Mouse (Mus musculus) thymus, postnatal 36 days (tissue): ENCODE data around the gene Agr2.

Source experiments
- DNase-seq, 2 experiments: peaks; one replicate each; pipeline ENCODE4 v3.0.0; 2022; ENCODE audit warnings: mixed read lengths in 2 of 2

The Agr2 gene

GRCm38 (mm10) chr12:36027171-36027570, 34.5 kb downstream of the Agr2 start:
- DNase-seq = no peak

DNA sequence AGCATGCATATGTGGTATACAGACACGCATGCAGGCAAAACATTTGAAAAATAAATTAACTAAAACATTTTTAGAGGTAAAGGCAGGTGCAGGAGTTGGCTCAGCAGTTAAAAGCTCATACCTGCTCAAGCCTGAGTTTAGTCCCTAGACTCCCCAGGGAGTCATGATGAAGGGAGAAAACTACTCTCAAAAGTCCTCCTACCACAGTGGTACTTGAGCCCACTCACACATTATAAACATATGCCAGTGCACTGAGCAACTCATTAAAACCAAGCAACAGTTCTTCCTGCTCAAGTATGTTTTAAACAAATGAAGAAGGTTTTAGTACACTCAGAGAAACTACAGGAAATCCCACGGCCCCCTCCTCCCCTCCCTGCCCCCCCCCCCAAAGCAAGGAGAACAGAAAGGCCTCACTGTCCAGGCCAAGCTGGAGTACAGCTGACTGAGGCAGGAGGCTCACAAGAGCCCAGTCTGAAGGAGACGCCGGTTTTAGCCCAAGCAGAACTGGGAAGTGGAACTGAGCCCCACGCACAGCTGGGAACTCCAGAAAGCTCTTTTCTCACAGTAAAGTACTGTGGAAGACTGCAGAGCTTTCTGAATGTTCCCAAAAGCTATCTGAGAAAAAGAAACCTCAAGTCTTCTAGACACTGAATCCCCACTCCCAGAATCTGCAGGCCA, 36.4 kb downstream of the Agr2 start:
- no peak for DNase-seq

- no peak for DNase-seq
These were observed 37.0 kb downstream of the Agr2 start for GRCm38 (mm10) chr12:36029687-36030086.

DNA sequence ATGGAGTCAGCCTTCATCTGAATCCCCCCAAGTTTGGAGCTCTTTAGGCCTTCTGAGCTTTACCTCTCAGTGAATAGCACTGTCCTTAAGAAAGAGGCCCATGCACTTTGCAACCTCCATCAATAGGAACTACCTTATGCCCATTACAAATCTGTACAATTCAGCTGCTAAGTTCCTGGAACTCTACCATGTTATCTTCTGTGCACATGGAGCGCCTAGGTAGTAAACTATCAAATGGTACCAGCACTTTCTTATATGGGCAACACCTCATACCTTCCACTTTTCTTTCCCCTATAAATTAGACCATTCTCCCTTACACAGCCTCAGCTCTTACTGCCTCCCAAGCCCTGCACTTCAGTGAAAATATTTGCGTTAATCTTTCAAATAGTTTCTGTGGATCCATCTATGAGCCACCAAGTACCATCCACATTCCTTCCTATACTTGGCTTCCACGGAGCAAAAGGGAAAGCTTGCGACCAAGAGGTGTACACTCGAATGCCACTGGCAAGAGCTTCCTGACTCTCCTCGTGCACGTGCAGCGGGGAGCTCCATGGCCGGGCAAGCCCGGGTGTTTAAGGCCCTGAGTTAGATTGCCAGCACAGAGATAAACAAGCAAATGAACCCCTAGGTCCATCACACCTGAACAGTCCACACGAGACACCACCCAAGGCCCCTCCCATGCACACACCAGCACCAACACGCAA, 38.1 kb downstream of the Agr2 start:
- DNase-seq = no peak

DNA sequence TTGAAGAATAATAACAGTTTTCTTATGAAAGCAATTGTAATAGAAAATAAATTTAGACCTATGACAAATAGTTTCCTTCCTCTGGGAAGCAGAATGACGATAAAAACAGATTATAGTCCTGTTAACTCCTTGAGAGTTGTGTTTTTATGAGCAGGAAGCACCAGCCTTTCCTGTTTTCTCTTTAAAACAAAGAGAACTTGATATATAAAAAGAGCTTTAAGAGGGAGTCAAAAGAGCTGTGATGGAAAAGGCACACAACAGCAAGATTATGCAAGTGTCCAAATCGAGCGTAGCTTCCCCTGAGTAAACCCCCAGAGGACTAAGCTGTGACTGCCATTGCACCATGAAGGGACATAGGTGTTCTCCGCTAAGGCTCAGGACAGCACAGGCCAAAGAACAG, 39.7 kb downstream of the Agr2 start:
- DNase-seq = no peak

DNA sequence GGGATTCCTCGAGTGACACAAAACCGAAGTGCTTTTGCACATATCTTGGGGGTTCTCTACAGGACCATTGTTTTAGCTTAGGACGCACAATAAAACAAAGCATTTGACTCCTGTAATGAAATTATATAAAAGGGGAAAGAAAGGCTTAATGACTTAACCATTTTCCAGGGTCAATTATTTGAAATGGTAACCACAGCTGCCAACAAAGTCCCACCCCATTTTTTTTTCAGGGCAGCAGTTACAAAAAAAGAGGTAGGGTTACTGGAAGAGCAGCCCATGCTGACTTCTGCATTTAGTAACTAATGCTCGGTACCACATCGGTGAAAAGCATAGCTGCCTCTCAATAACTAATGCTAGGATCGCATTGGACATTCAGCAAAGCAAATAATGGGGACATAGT, 42.8 kb downstream of the Agr2 start:
- DNase-seq = no peak

GRCm38 (mm10) chr12:36036121-36036520, 43.4 kb downstream of the Agr2 start:
- no peak for DNase-seq

DNA sequence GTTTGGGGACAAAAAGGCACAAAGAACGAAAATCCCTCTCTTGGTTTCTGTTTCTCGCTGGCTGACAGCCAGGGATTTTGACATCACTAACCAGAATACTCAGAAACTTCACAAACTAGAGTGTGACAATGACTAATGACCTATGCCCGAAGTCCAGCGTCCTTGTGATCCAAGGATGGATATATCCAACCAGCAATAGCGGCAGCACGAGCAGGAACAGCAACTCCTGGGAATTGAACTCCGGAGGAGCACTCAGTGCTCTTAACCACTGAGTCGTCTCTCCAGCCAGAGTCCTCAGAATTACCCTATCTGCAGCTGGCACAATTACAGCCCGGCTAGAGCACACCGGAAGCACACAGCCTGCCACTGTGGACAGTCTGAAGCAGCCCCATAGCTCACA, 44.1 kb downstream of the Agr2 start:
- DNase-seq = no peak

DNA sequence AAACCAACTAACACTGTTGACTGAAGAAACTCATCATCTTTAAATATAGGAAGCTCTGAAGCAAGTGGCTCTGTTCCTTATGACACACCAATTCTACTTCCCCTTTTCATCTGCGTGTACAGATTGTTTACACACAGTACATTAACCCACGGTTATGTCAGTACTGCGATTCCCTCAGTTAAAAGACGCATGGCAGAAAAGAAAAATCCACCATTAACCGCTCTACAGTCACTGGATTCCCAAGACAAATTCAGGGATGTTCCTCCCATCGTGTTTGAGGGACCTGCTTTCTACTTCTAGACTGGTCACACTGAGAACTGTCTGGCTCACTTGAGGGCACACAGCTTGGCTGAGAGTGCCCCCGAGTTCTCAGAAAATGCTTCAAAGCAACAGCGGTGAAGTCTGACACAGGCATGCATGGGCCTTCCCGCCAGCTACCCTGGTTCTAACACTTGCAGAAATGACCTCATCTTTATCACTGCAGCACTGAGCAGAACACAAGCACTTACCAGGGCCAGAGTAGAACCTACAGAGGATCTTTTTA, 46.9 kb downstream of the Agr2 start:
- peak; percentile 33 to 45 for DNase-seq

DNA sequence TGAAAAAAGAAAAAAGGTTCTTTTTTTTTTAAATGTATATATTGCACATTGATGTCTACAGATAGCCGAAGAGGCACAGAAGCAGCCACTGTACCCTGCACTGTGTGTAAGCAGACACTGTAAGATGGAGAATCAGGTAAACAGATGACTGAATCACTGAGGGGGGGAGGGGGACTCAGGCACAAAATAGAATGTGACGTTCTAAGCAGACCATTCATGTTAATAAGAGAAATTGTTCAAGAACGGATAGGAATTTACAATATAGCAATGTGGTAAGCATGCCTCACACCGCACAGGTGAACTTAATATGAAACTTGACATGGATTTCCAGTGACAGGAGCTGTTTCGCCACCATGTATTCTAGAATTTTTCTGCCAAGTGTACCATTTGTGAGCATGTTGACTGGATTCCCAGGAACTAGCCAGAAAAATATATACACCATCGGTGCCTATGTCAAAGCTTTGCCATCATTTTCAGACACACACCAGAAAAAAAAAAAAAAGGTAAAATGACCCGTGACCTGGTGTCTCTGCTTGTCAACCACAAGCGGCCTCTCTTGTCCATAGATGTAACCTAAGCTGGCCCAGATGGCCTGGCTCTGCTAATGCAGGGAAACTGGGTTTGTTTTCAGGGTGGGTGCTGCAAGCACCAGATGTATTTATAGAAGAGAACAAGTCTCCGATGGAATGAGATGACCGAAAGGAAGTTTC, 48.0 kb downstream of the Agr2 start:
- no peak for DNase-seq

- DNase-seq = no peak
These were observed 48.5 kb downstream of the Agr2 start for GRCm38 (mm10) chr12:36041281-36041589.

DNA sequence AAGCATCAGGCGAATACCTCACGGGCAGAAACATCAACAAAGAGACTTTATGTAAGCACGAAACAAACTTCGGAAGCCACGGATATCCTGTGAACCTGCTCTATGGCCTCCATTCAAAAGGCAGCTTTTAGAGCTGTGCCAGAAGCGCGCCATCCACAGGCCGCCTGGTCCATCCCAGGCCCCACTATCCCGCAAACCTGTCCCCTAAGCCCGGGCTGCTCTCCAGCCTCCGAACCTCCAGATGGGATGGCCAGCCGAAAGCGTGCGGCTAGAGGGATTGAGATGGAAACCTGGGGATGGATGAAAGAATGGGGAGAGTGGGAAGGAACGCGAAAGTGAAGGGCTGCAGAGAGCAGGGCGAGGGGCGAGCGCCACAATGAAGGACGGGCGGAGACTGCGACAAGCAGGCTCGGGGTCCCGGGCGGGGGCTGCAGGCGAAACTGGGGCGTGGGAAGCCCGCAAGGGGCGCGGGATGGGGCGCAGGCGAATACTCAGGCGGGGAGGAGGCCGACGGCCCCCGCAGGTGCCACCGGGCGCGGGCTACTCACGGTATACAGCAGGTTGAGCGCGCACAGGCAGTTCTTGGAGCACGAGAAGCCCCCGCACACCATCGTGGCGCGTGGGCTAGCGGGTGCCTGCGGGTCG, 49.1 kb downstream of the Agr2 start:
- DNase-seq = peak; percentile 73 to 75

- DNase-seq = peak; percentile 96 to 97
These were observed 49.7 kb downstream of the Agr2 start, which contains the start of gene Tspan13 for GRCm38 (mm10) chr12:36042348-36042778. Tspan13 (minus strand) TSS chr12:36042500.

GRCm38 (mm10) chr12:36044691-36045090, 52.0 kb downstream of the Agr2 start:
- no peak for DNase-seq

- peak in 1 of 2 experiments; percentile 25 for DNase-seq
These were observed 53.5 kb downstream of the Agr2 start for GRCm38 (mm10) chr12:36046196-36046595.

- no peak for DNase-seq
These were observed 54.9 kb downstream of the Agr2 start for GRCm38 (mm10) chr12:36047593-36047992.

DNA sequence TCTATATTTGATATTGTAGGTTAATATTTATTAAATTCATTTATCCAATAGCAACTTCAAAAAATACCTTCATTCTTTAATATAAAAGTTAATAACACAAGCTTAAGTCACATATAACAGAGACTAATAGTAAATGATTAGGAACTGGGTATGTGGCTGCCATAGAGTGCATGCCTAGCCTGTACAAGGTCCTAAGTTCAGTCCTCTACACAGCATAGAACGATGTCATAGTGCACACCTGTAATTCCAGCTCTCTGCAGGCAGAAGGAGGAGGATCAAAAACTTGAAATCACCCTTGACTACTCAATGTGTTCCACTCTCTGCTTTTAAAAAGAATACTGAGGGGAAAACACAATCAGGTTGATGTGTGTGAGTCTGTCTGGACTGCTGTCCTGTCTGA, 57.6 kb downstream of the Agr2 start:
- no peak for DNase-seq
